Mouse (Mus musculus): ENCODE data around the gene Parp3.

The Parp3 gene

GRCm38 (mm10) chr9:106475046-106475445 lies 1.7 kb downstream of the Parp3 start:
- peak; percentile 47 to 53 for DNase-seq (ENCODE audit: low spot score in 2 of 2)

GRCm38 (mm10) chr9:106474456-106474855 lies 2.3 kb downstream of the Parp3 start:
- DNase-seq (ENCODE audit: low spot score in 2 of 2), result peak; percentile 69 to 70

GRCm38 (mm10) chr9:106473753-106474105 lies 3.0 kb downstream of the Parp3 start:
- peak; percentile 10 to 28 for DNase-seq (ENCODE audit: low spot score in 2 of 2)

GRCm38 (mm10) chr9:106473081-106473752 lies 3.5 kb downstream of the Parp3 start:
- peak; percentile 6 to 15 for DNase-seq (ENCODE audit: low spot score in 2 of 2)

GRCm38 (mm10) chr9:106472321-106472720 lies 4.4 kb downstream of the Parp3 start:
- no peak for DNase-seq (ENCODE audit: low spot score in 2 of 2)

- peak; percentile 83 to 88 for DNase-seq (ENCODE audit: low spot score in 2 of 2)
Observed at GRCm38 (mm10) chr9:106471892-106472291, 4.9 kb downstream of the Parp3 start.

GRCm38 (mm10) chr9:106470991-106471750 lies 5.6 kb downstream of the Parp3 start:
- no peak for DNase-seq (ENCODE audit: low spot score in 2 of 2)

- no peak for DNase-seq (ENCODE audit: low spot score in 2 of 2)
Observed at GRCm38 (mm10) chr9:106469776-106470175, 7.0 kb downstream of the Parp3 start.

- DNase-seq (ENCODE audit: low spot score in 2 of 2), result no peak
Observed at GRCm38 (mm10) chr9:106469317-106469716, 7.4 kb downstream of the Parp3 start.

GRCm38 (mm10) chr9:106467746-106468145 lies 9.0 kb downstream of the Parp3 start:
- DNase-seq (ENCODE audit: low spot score in 2 of 2), result no peak

- no peak for DNase-seq (ENCODE audit: low spot score in 2 of 2)
Observed at GRCm38 (mm10) chr9:106466721-106467120, 10.0 kb downstream of the Parp3 start.

GRCm38 (mm10) chr9:106465571-106466200 lies 11.1 kb downstream of the Parp3 start, which contains the start of gene Gpr62:
Gene Gpr62, minus strand, starts transcription at chr9:106465938.
- DNase-seq (ENCODE audit: low spot score in 2 of 2), result no peak

- DNase-seq (ENCODE audit: low spot score in 2 of 2), result no peak
Observed at GRCm38 (mm10) chr9:106464751-106465541, 11.8 kb downstream of the Parp3 start.

- no peak for DNase-seq (ENCODE audit: low spot score in 2 of 2)
Observed at GRCm38 (mm10) chr9:106463122-106464063, 13.4 kb downstream of the Parp3 start.

GRCm38 (mm10) chr9:106462430-106462800 lies 14.3 kb downstream of the Parp3 start:
- no peak for DNase-seq (ENCODE audit: low spot score in 2 of 2)

GRCm38 (mm10) chr9:106461641-106462429 lies 14.9 kb downstream of the Parp3 start:
- no peak for DNase-seq (ENCODE audit: low spot score in 2 of 2)

- no peak for DNase-seq (ENCODE audit: low spot score in 2 of 2)
Observed at GRCm38 (mm10) chr9:106461026-106461415, 15.7 kb downstream of the Parp3 start.

GRCm38 (mm10) chr9:106460401-106461025 lies 16.2 kb downstream of the Parp3 start:
- no peak for DNase-seq (ENCODE audit: low spot score in 2 of 2)

- no peak for DNase-seq (ENCODE audit: low spot score in 2 of 2)
Observed at GRCm38 (mm10) chr9:106459946-106460345, 16.8 kb downstream of the Parp3 start.

- DNase-seq (ENCODE audit: low spot score in 2 of 2), result peak; percentile 68 to 69
Observed at GRCm38 (mm10) chr9:106457920-106458319, 18.8 kb downstream of the Parp3 start.
